Mouse (Mus musculus) monocyte, adult 2 months (primary cell): ENCODE results near the gene Ttll4.

Experiments
- DNase-seq, 2 experiments: peaks; one replicate each; pipeline ENCODE4 v3.0.0; 2022; ENCODE audit warnings: low spot score in 2 of 2, low read depth in 1 of 2

Gene Ttll4

GRCm38 (mm10) chr1:74661448-74662195 is at the start of gene Ttll4:
TSS of gene Ttll4 (plus strand) at chr1:74661745.
- DNase-seq: peak; percentile 75 to 85

GRCm38 (mm10) chr1:74624183-74624582 is 37.4 kb upstream of the Ttll4 start:
- DNase-seq: no peak

GRCm38 (mm10) chr1:74626076-74626475 is 35.5 kb upstream of the Ttll4 start:
- no peak for DNase-seq

GRCm38 (mm10) chr1:74628001-74628400 is 33.5 kb upstream of the Ttll4 start:
- no peak for DNase-seq

GRCm38 (mm10) chr1:74632734-74633133 is 28.8 kb upstream of the Ttll4 start:
- no peak for DNase-seq

GRCm38 (mm10) chr1:74643524-74643923 is 18.0 kb upstream of the Ttll4 start:
- DNase-seq: no peak

- no peak for DNase-seq
These were observed 17.6 kb upstream of the Ttll4 start for GRCm38 (mm10) chr1:74643926-74644325.

GRCm38 (mm10) chr1:74662253-74662865 is 814 bp downstream of the Ttll4 start:
- no peak for DNase-seq

- DNase-seq: no peak
These were observed 3.6 kb downstream of the Ttll4 start for GRCm38 (mm10) chr1:74665153-74665552.

- DNase-seq: no peak
These were observed 6.8 kb downstream of the Ttll4 start for GRCm38 (mm10) chr1:74668371-74668770.

- DNase-seq: no peak
These were observed 11.2 kb downstream of the Ttll4 start for GRCm38 (mm10) chr1:74672731-74673130.

- DNase-seq: no peak
These were observed 15.3 kb downstream of the Ttll4 start for GRCm38 (mm10) chr1:74676863-74677262.

GRCm38 (mm10) chr1:74677843-74678242 is 16.3 kb downstream of the Ttll4 start:
- no peak for DNase-seq

- DNase-seq: no peak
These were observed 25.6 kb downstream of the Ttll4 start for GRCm38 (mm10) chr1:74687131-74687530.

GRCm38 (mm10) chr1:74693891-74694583 is 32.5 kb downstream of the Ttll4 start:
- DNase-seq: no peak

- DNase-seq: no peak
These were observed 34.3 kb downstream of the Ttll4 start for GRCm38 (mm10) chr1:74695836-74696235.

GRCm38 (mm10) chr1:74697416-74697815 is 35.9 kb downstream of the Ttll4 start:
- DNase-seq: no peak

- DNase-seq: no peak
These were observed 36.8 kb downstream of the Ttll4 start for GRCm38 (mm10) chr1:74698353-74698752.

- DNase-seq: no peak
These were observed 37.2 kb downstream of the Ttll4 start for GRCm38 (mm10) chr1:74698791-74699190.

GRCm38 (mm10) chr1:74702142-74702553 is 40.6 kb downstream of the Ttll4 start:
- no peak for DNase-seq

- no peak for DNase-seq
These were observed 42.6 kb downstream of the Ttll4 start for GRCm38 (mm10) chr1:74704156-74704555.

- DNase-seq: no peak
These were observed 43.5 kb downstream of the Ttll4 start for GRCm38 (mm10) chr1:74705016-74705415.
